Mouse (Mus musculus): Measurements from ENCODE around the gene Mustn1.

DNA sequence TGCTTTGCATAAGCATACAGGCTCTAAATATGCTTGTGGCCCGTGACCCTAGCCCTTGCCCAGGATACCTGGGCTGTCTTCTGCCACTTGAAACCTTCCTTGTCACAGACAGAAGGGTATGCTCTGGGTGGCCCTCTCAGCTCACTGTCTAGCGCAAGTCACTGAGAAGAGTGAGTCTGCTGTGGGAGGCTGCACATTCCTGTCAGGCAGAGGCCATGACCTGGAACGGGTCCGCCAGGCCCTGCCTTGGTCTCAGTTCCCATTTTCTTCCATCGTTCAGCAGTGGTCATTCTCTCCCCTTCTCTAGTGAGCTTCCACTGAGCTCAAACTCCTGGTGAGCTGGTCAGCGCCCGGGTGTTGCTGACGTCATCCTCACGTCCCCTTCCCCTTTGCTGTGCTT, 3.0 kb upstream of the Mustn1 start:
- no peak for TF ChIP-seq CTCF (IDR thresholded peaks at IDR 0.05; ENCODE audit: extremely low read depth, insufficient read depth, low read length)
- no peak for TF ChIP-seq POLR2A (IDR thresholded peaks at IDR 0.05; ENCODE audit: extremely low read depth, insufficient read depth, low read length)

All from cortical plate, adult 2 months (tissue).